Mouse (Mus musculus) heart, embryonic 11.5 days (tissue): ENCODE results near the gene C3. TPM values are rescaled to one million over a fixed set of nuclear protein-coding genes. Genes with fewer than 3 reads are reported as not detected.

Experiments used
- ATAC-seq: fragments of 200-750 bp; cut with Nextera tagmentation; replicated peaks from 2 replicates; pipeline ENCODE4 v1.8.0; 2017; ENCODE audit warnings: moderate library complexity; ENCODE audit not compliant: insufficient number of reproducible peaks, low FRiP score, low TSS enrichment
- H3K27ac ChIP-seq: fragments of 300-500 bp; sonication (generic); 2 replicates; pipeline ENCODE4 v1.5.1; 2014; ENCODE audit warnings: mild to moderate bottlenecking, low read depth, low read length
- H3K27me3 ChIP-seq: fragments of 300-500 bp; sonication (generic); 2 replicates; pipeline ENCODE4 v1.6.1; 2014; ENCODE audit warnings: mild to moderate bottlenecking, low read length, mixed read lengths; ENCODE audit not compliant: control insufficient read depth, insufficient read depth
- H3K36me3 ChIP-seq: fragments of 300-500 bp; sonication (generic); 2 replicates; pipeline ENCODE4 v1.6.1; 2014; ENCODE audit warnings: mild to moderate bottlenecking, low read length, moderate library complexity, mixed read lengths; ENCODE audit not compliant: control insufficient read depth, insufficient read depth
- H3K4me1 ChIP-seq: fragments of 300-500 bp; sonication (generic); 2 replicates; pipeline ENCODE4 v1.6.1; 2014; ENCODE audit warnings: low read length; ENCODE audit not compliant: control insufficient read depth, insufficient read depth
- H3K4me2 ChIP-seq: fragments of 300-500 bp; sonication (generic); 2 replicates; pipeline ENCODE4 v1.6.1; 2014; ENCODE audit warnings: mild to moderate bottlenecking, moderate library complexity
- H3K4me3 ChIP-seq: fragments of 300-500 bp; sonication (generic); 2 replicates; pipeline ENCODE4 v1.5.1; 2014; ENCODE audit warnings: low read depth, low read length
- H3K9ac ChIP-seq: fragments of 300-500 bp; sonication (generic); 2 replicates; pipeline ENCODE4 v1.6.1; 2014; ENCODE audit warnings: mild to moderate bottlenecking, low read depth, low read length, moderate library complexity
- H3K9me3 ChIP-seq: fragments of 300-500 bp; sonication (generic); replicated peaks from 2 replicates; pipeline ENCODE4 v1.6.1; 2016; ENCODE audit warnings: low read length; ENCODE audit not compliant: control insufficient read depth
- WGBS: fragments of 180-500 bp; shearing (Covaris S2); extraction: QIAGEN DNeasy Blood & Tissue Kit; methylation state at CpG from one replicate; pipeline ENCODE4 v1.1.7; 2014; ENCODE audit not compliant: insufficient replicate concordance; 5-methylcytosine and 5-hydroxymethylcytosine counted together
- polyA plus RNA-seq: library from polyadenylated mRNA; unstranded; fragments of >200 nt; fragmentation: Nextera tagmentation; extraction: Ambion mirVana; gene quantifications from 2 replicates; pipeline ENCODE4 v1.2.1, GENCODE M21; 2014

C3 gene
- polyA plus RNA-seq, 1 experiment from 2014 or later, result 1.6 TPM

DNA sequence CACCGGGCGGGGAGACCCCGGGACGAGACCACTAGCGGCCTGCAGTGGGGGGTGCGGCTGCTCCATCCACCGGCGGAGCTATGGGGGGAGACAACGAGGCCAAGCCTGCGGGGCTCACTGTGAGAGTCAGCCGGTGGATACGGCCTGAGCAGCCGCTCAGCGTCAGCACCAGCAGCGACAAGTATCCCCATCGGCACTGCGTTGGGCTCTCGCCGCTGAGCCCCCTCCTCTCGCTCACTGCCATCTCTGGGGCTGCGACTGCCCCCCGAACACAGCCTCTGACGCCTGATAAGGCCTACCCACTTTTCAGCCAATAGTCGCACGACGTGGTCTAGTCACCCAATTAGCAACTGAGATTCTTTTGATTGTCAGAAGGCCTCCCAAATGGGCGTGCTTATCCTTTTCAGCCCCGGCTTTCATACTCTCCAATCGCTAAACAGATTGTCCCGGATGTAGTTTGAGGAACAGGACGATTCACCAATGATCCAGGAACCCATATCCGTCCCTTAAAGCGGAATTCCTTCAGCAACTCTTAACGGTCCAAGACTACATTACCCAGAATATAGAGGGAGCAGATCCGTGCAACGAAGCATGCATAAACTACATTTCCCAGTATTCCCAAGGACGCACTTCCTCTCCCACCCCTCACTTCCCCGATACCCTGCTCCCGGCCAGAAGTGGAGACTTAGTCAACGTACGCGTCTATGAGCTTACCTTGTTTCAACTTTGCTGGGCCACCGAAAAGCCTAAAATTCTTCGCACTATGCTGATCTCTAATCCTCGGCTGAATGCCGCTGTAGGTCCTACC, 19.7 kb upstream of the C3 start:
- Histone ChIP-seq H3K27me3 (no peaks in the 10 kb centered on the region), H3K4me2 (peak overlapping the region; percentile 94), H3K36me3 (no peaks in the 10 kb centered on the region), H3K27ac (peak overlapping the region; percentile 89), H3K9me3 (no peaks in the 10 kb centered on the region), H3K9ac (peak overlapping the region; percentile 81), H3K4me1 (peaks cover 10% of the 10 kb centered on the region), H3K4me3 (peak overlapping the region; percentile 81)
- peak; percentile 90 for ATAC-seq
- under 1% methylated on average over 45 of the region's 46 CpGs for WGBS

GRCm38 (mm10) chr17:57246663-57247392, 18.9 kb upstream of the C3 start:
- ATAC-seq, result no peak

DNA sequence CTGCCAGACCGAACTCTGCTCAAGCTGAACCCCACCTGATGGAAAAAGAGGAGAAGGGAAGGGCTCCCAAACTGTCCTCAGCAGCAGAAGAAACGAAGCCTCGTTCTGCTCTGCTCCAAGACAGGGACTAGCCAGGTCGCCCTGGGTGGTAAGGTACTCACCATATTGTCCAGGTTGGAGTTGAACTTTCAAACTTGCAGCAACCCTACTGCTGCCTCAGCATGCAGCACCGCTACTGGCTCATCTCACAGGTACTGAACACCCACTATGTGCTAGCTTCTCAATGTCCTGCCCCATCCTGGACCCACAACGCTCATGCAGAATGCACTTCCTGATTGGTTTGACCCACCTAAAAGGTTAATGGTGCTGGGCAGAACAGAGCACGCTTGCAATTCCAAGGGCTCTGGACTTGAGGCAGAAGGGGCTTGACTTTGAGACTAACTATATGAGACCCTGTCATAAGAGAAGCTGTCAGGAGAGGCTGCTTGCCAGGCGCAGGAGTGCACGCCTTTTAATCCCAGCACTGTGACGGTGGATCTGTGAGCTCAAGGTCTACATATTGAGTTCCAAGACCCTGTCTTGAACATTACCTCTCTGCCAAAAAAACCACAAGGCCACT, 17.5 kb upstream of the C3 start:
- Histone ChIP-seq H3K4me1 (peaks cover 10% of the 10 kb centered on the region), H3K27me3 (no peaks in the 10 kb centered on the region), H3K9me3 (no peaks in the 10 kb centered on the region), H3K4me2 (no peak overlapping the region), H3K4me3 (no peak overlapping the region), H3K27ac (no peak overlapping the region), H3K36me3 (peaks cover 4% of the 10 kb centered on the region; the same call in 1 of the 2 replicates), H3K9ac (no peak overlapping the region)
- ATAC-seq, result no peak
- WGBS, result 93% methylated on average over 10 of the region's 10 CpGs

More at GRCm38 (mm10) chr17:57246663-57247392, 18.9 kb upstream of the C3 start:
- peaks cover 10% of the 10 kb centered on the region for H3K4me1 ChIP-seq
- peak overlapping the region; percentile 64 for H3K4me3 ChIP-seq
- 5% methylated on average over 18 of the region's 18 CpGs for WGBS
- H3K27me3 ChIP-seq, result no peaks in the 10 kb centered on the region
- peak overlapping the region; percentile 74 for H3K4me2 ChIP-seq
- H3K9ac ChIP-seq, result peak overlapping the region; percentile 81
- peak overlapping the region; percentile 86 for H3K27ac ChIP-seq
- H3K9me3 ChIP-seq, result no peaks in the 10 kb centered on the region
- no peaks in the 10 kb centered on the region for H3K36me3 ChIP-seq

GRCm38 (mm10) chr17:57243650-57244370, 15.9 kb upstream of the C3 start:
- Histone ChIP-seq H3K9me3 (no peaks in the 10 kb centered on the region), H3K36me3 (peaks cover 4% of the 10 kb centered on the region; the same call in 1 of the 2 replicates), H3K9ac (no peak overlapping the region), H3K4me1 (peaks cover 9% of the 10 kb centered on the region), H3K4me3 (no peak overlapping the region), H3K4me2 (no peak overlapping the region), H3K27ac (no peak overlapping the region), H3K27me3 (no peaks in the 10 kb centered on the region)
- ATAC-seq, result no peak
- 49% methylated on average over 10 of the region's 10 CpGs for WGBS

DNA sequence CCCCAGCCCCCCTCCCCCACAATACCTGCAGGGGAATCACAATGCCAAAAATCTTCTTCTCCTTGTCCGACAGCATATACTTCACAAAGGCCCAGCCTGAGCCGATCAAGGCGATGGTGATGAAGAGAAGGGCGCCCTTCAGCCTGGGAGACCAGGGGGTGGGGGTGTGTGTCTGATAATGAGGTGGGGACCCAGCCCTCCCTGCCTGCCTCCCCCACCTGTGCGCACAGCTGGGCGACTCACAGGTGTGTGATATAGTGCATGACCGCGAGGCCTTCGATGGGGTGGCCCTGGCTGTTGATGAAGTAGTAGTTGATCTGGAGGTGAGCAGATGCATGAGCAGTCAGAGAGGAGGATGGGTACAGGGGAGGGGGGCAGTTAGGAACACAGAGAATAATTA, 9.2 kb upstream of the C3 start:
- no peaks in the 10 kb centered on the region for H3K9me3 ChIP-seq
- no peak for ATAC-seq
- H3K36me3 ChIP-seq, result peaks cover 24% of the 10 kb centered on the region
- WGBS, result 89% methylated on average over 9 of the region's 9 CpGs
- no peak overlapping the region for H3K27ac ChIP-seq
- no peaks in the 10 kb centered on the region for H3K4me1 ChIP-seq
- no peak overlapping the region for H3K9ac ChIP-seq
- H3K4me2 ChIP-seq, result no peak overlapping the region
- H3K27me3 ChIP-seq, result no peaks in the 10 kb centered on the region
- no peak overlapping the region for H3K4me3 ChIP-seq

DNA sequence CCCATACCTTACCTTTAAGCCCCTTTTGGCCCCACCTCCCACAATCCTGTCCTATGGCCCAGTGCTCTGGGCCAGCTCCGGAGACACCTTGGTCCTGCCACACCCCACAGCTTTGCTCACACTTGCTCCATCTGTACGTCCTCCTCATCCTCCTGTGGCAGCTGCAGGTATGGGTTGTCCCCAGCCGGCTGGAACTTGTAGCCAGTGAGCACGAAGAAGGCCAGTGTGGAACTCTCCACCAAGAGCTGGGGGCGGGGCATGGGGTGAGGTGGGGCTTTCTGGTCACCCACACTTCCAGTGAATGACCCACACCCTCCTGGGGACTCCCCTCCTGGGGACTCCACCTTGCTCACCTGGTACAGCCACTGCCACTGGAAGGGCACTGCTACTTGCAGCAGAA, 7.9 kb upstream of the C3 start:
- Histone ChIP-seq H3K27me3 (no peaks in the 10 kb centered on the region), H3K36me3 (peaks cover 20% of the 10 kb centered on the region), H3K27ac (no peak overlapping the region), H3K4me2 (no peak overlapping the region), H3K9ac (no peak overlapping the region), H3K4me3 (no peak overlapping the region), H3K9me3 (no peaks in the 10 kb centered on the region), H3K4me1 (no peaks in the 10 kb centered on the region)
- peak; percentile 37; the same call in 1 of the 2 replicates for ATAC-seq
- WGBS, result 86% methylated on average over 5 of the region's 5 CpGs

DNA sequence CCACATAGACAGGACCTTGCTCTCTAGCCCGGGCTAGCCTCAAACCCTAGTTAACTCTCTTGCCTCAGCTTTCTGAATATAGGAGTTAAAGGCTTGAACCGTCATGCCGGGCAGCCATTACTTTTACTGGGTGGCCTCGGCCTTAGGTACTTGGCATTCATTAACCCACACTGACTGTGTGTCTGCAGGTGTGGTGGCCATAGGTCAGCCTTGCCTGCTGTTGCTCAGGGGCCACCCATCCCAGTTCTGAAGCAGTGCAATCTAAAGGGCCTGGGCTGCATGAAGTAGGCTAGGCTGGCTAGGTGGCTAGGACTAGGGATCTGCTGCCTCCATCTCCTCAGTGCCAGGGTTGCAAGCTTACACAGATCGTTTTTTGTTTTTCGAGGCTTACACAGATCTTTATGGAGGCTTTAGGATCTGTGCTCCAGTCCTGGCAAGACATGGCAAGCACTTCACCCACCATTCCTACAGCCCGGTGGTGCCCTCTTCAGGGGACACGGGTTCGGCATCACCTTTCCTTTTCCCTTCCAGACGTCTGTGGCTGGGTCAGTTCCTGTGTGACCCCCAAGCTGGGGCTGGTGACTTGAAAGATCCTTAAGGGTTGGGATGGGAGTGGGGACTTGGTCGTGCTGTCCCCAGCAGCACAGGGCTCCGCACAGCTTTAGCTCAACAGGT, 6.5 kb upstream of the C3 start:
- no peak overlapping the region for H3K9ac ChIP-seq
- no peak overlapping the region for H3K27ac ChIP-seq
- no peak overlapping the region for H3K4me3 ChIP-seq
- no peak for ATAC-seq
- peaks cover 20% of the 10 kb centered on the region for H3K36me3 ChIP-seq
- 82% methylated on average over 12 of the region's 12 CpGs for WGBS
- H3K4me2 ChIP-seq, result no peak overlapping the region
- H3K9me3 ChIP-seq, result no peaks in the 10 kb centered on the region
- no peaks in the 10 kb centered on the region for H3K4me1 ChIP-seq
- no peaks in the 10 kb centered on the region for H3K27me3 ChIP-seq

DNA sequence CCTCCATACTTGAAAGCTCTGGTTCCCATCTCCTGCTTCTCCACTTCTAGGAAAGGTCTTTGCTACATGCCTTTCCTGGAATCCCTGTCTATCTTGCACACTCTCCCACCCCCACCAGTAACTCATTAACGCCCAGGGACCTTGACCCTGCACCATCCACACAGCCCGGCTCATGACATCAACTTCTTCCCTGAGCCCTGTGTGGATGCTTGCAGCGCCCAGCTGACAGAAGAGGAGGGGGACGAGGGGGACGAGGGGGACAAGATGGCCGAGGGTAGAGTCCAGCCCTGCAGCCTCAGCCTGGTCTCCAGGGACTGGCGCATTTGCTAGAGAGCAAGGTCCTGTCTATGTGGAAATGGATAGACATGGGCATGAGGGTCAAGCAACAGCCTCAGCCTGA, 5.1 kb upstream of the C3 start:
- WGBS, result 49% methylated on average over 7 of the region's 7 CpGs

More for the DNA sequence above, 5.1 kb upstream of the C3 start:
- Histone ChIP-seq H3K27ac (no peak overlapping the region), H3K36me3 (peaks cover 20% of the 10 kb centered on the region), H3K9ac (no peak overlapping the region), H3K27me3 (no peaks in the 10 kb centered on the region), H3K4me1 (no peaks in the 10 kb centered on the region), H3K9me3 (no peaks in the 10 kb centered on the region), H3K4me3 (no peak overlapping the region), H3K4me2 (no peak overlapping the region)
- ATAC-seq, result no peak
